12 mouse cellular contexts compared by ENCODE assay signal in genomic region chr2:32541333-32541908, GRCm38 (mm10). TPM values are rescaled to one million over a fixed set of nuclear protein-coding genes. Genes with fewer than 3 reads are reported as not detected.
A peak's percentile ranks its signal among the peaks of the same experiment; 100 is the strongest.
DNase-seq lines count a peak whose midpoint lies in the region; ATAC-seq and TF ChIP-seq lines count a peak whose summit lies in the region.
"Had no signal": no experiment of that assay in that cellular context is flagged by ENCODE, and none has a peak within 500 bp of the region (broad histone marks: within the 10 kb centered on the region; RNA-seq: fewer than 3 reads in every experiment).

No protein-coding gene starts in this region.

- no peak overlapping the region for H3K9ac ChIP-seq in intestine, embryonic 16.5 days (ENCODE audit: low read depth, low read length)
- no peak overlapping the region for H3K9ac ChIP-seq in intestine, embryonic 15.5 days
- H3K9ac ChIP-seq in forebrain, embryonic 16.5 days (replicated peaks; ENCODE audit: low read depth, low read length), result no peak overlapping the region
- H3K9ac ChIP-seq: forebrain, embryonic 12.5 days; hindbrain, embryonic 12.5 days; liver, postnatal 0 days had no signal

- ATAC-seq in intestine, embryonic 16.5 days, result no peak
- ATAC-seq in intestine, embryonic 15.5 days, result no peak
- ATAC-seq in forebrain, embryonic 16.5 days, result no peak
- ATAC-seq: liver, postnatal 0 days had no signal

- H3K4me1 ChIP-seq in intestine, embryonic 16.5 days (ENCODE audit: control insufficient read depth, insufficient read depth, low read length), result peaks cover 61% of the 10 kb centered on the region
- H3K4me1 ChIP-seq in intestine, embryonic 15.5 days (replicated peaks), result peaks cover 50% of the 10 kb centered on the region
- H3K4me1 ChIP-seq in cerebellum, adult 2 months (ENCODE audit: control insufficient read depth, insufficient read depth, low read length), result peaks cover 57% of the 10 kb centered on the region
- H3K4me1 ChIP-seq in forebrain, embryonic 16.5 days (replicated peaks; ENCODE audit: control insufficient read depth, insufficient read depth, low read length), result peaks cover 39% of the 10 kb centered on the region

- no peaks in the 10 kb centered on the region for H3K9me3 ChIP-seq in intestine, embryonic 16.5 days (ENCODE audit: control insufficient read depth, low read length)
- no peaks in the 10 kb centered on the region for H3K9me3 ChIP-seq in intestine, embryonic 15.5 days
- H3K9me3 ChIP-seq in forebrain, embryonic 16.5 days (ENCODE audit: control insufficient read depth, low read length), result no peaks in the 10 kb centered on the region
- H3K9me3 ChIP-seq: forebrain, embryonic 12.5 days; heart, embryonic 13.5 days; hindbrain, embryonic 12.5 days had no signal

- no peaks in the 10 kb centered on the region for H3K36me3 ChIP-seq in intestine, embryonic 16.5 days (ENCODE audit: control insufficient read depth, insufficient read depth, low read length)
- H3K36me3 ChIP-seq in intestine, embryonic 15.5 days, result no peaks in the 10 kb centered on the region
- no peaks in the 10 kb centered on the region for H3K36me3 ChIP-seq in forebrain, embryonic 16.5 days (ENCODE audit: control insufficient read depth, insufficient read depth)
- H3K36me3 ChIP-seq: forebrain, embryonic 12.5 days; hindbrain, embryonic 12.5 days had no signal

- H3K27ac ChIP-seq in intestine, embryonic 16.5 days (ENCODE audit: low read length), result 0 out of 2 replicates have a peak overlapping the region, but pooled peaks have one; percentile 10
- no peak overlapping the region for H3K27ac ChIP-seq in intestine, embryonic 15.5 days
- peak overlapping the region; percentile 70 for H3K27ac ChIP-seq in cerebellum, adult 2 months (ENCODE audit: insufficient read depth, low read length)
- H3K27ac ChIP-seq in forebrain, embryonic 16.5 days (ENCODE audit: low read length), result no peak overlapping the region
- H3K27ac ChIP-seq: forebrain, embryonic 12.5 days; heart, embryonic 13.5 days; hindbrain, embryonic 12.5 days had no signal

- WGBS in intestine, embryonic 16.5 days, result 92% methylated on average over 2 of the region's 2 CpGs
- 92% methylated on average over 2 of the region's 2 CpGs for WGBS in intestine, embryonic 15.5 days
- 16% methylated on average over 2 of the region's 2 CpGs for WGBS in cerebellum, adult 2 months
- WGBS in forebrain, embryonic 16.5 days, result 94% methylated on average over 2 of the region's 2 CpGs

- TF ChIP-seq CTCF in cerebellum, adult 2 months (IDR thresholded peaks at IDR 0.05; ENCODE audit: borderline replicate concordance, insufficient read depth, low read depth, low read length), result no peak

- TF ChIP-seq POLR2A in cerebellum, adult 2 months (IDR thresholded peaks at IDR 0.05; ENCODE audit: borderline replicate concordance, insufficient read depth, low read length), result no peak

- DNase-seq in CD4-positive helper T cell, adult 2 months (ENCODE audit: low read depth, low spot score), result peak; percentile 35
- peak; percentile 78 to 89 for DNase-seq in cerebellum, adult 2 months
- DNase-seq in fat pad, adult 2 months (ENCODE audit: extremely low read depth, low read depth, low spot score), result peak; percentile 86
- DNase-seq in right cerebral cortex, postnatal 25 days, result no peak
- DNase-seq: gastrocnemius, postnatal 14 days; liver, postnatal 0 days had no signal

- H3K4me2 ChIP-seq in intestine, embryonic 16.5 days (ENCODE audit: low read depth, low read length), result no peak overlapping the region
- H3K4me2 ChIP-seq in intestine, embryonic 15.5 days (replicated peaks), result no peak overlapping the region
- H3K4me2 ChIP-seq in forebrain, embryonic 16.5 days (ENCODE audit: low read length), result no peak overlapping the region
- H3K4me2 ChIP-seq: forebrain, embryonic 12.5 days; heart, embryonic 13.5 days; hindbrain, embryonic 12.5 days had no signal

- no peak overlapping the region for H3K4me3 ChIP-seq in intestine, embryonic 16.5 days (ENCODE audit: low read length)
- no peak overlapping the region for H3K4me3 ChIP-seq in intestine, embryonic 15.5 days (replicated peaks)
- no peak overlapping the region for H3K4me3 ChIP-seq in cerebellum, adult 2 months (replicated peaks; ENCODE audit: insufficient read depth, low read depth, low read length)
- H3K4me3 ChIP-seq in forebrain, embryonic 16.5 days (replicated peaks; ENCODE audit: low read length), result no peak overlapping the region
- H3K4me3 ChIP-seq: forebrain, embryonic 12.5 days; heart, embryonic 13.5 days; hindbrain, embryonic 12.5 days had no signal

- H3K27me3 ChIP-seq in intestine, embryonic 16.5 days (replicated peaks; ENCODE audit: control insufficient read depth, insufficient read depth, low read length), result no peaks in the 10 kb centered on the region
- H3K27me3 ChIP-seq in intestine, embryonic 15.5 days (replicated peaks), result no peaks in the 10 kb centered on the region
- H3K27me3 ChIP-seq in cerebellum, adult 2 months (ENCODE audit: control insufficient read depth, insufficient read depth, low read length), result no peaks in the 10 kb centered on the region
- no peaks in the 10 kb centered on the region for H3K27me3 ChIP-seq in forebrain, embryonic 16.5 days (replicated peaks; ENCODE audit: control insufficient read depth, insufficient read depth, low read length)
- H3K27me3 ChIP-seq: forebrain, embryonic 12.5 days; heart, embryonic 13.5 days; hindbrain, embryonic 12.5 days had no signal

RNA-seq across cellular contexts. Expression of gene Fam102a, which starts 6.3 kb away (rescaled TPM):
- 7.6 and 9.4 TPM in 2 replicates for polyA plus RNA-seq in intestine, embryonic 16.5 days (2015; fragmentation: Nextera tagmentation; extraction: Ambion mirVana)
- 9.7 and 9.8 TPM in 2 replicates for polyA plus RNA-seq in intestine, embryonic 15.5 days (2015; fragmentation: Nextera tagmentation; extraction: Ambion mirVana)
- polyA plus RNA-seq in cerebellum, adult 2 months (2012; rRNA removed), result 38.1 and 40.2 TPM in 2 replicates
- polyA plus RNA-seq in forebrain, embryonic 16.5 days (2015; fragmentation: Nextera tagmentation; extraction: Ambion mirVana), result 4.7 and 5.6 TPM in 2 replicates

RNA-seq across cellular contexts. Expression of gene Dpm2, which starts 29.2 kb away (rescaled TPM):
- 123 and 128 TPM in 2 replicates for polyA plus RNA-seq in intestine, embryonic 16.5 days (2015; fragmentation: Nextera tagmentation; extraction: Ambion mirVana)
- 115 and 121 TPM in 2 replicates for polyA plus RNA-seq in intestine, embryonic 15.5 days (2015; fragmentation: Nextera tagmentation; extraction: Ambion mirVana)
- 131 and 137 TPM in 2 replicates for polyA plus RNA-seq in cerebellum, adult 2 months (2012; rRNA removed)
- polyA plus RNA-seq in forebrain, embryonic 16.5 days (2015; fragmentation: Nextera tagmentation; extraction: Ambion mirVana), result 136 and 141 TPM in 2 replicates

RNA-seq across cellular contexts. Expression of gene Pip5kl1, which starts 33.2 kb away (rescaled TPM):
- polyA plus RNA-seq in intestine, embryonic 16.5 days (2015; fragmentation: Nextera tagmentation; extraction: Ambion mirVana), result 0.33 and 0.34 TPM in 2 replicates
- polyA plus RNA-seq in intestine, embryonic 15.5 days (2015; fragmentation: Nextera tagmentation; extraction: Ambion mirVana), result 0.56 and 0.69 TPM in 2 replicates
- polyA plus RNA-seq in cerebellum, adult 2 months (2012; rRNA removed), result 25.2 and 28.4 TPM in 2 replicates
- polyA plus RNA-seq in forebrain, embryonic 16.5 days (2015; fragmentation: Nextera tagmentation; extraction: Ambion mirVana), result 3.9 and 6.8 TPM in 2 replicates
- polyA plus RNA-seq: heart, embryonic 13.5 days; liver, postnatal 0 days had no signal

RNA-seq across cellular contexts. Expression of gene 9430097D07Rik, which starts 34.1 kb away (rescaled TPM):
- polyA plus RNA-seq in intestine, embryonic 16.5 days (2015; fragmentation: Nextera tagmentation; extraction: Ambion mirVana), result not detected in 2 replicates
- not detected in 2 replicates for polyA plus RNA-seq in intestine, embryonic 15.5 days (2015; fragmentation: Nextera tagmentation; extraction: Ambion mirVana)
- 0.59 and 0.60 TPM in 2 replicates for polyA plus RNA-seq in cerebellum, adult 2 months (2012; rRNA removed)
- polyA plus RNA-seq in forebrain, embryonic 16.5 days (2015; fragmentation: Nextera tagmentation; extraction: Ambion mirVana), result 0.42 and 0.60 TPM in 2 replicates
- polyA plus RNA-seq: liver, postnatal 0 days had no signal

RNA-seq across cellular contexts. Expression of gene St6galnac4, which starts 45.5 kb away (rescaled TPM):
- polyA plus RNA-seq in intestine, embryonic 16.5 days (2015; fragmentation: Nextera tagmentation; extraction: Ambion mirVana), result 14.7 and 16.5 TPM in 2 replicates
- 16.4 and 18.8 TPM in 2 replicates for polyA plus RNA-seq in intestine, embryonic 15.5 days (2015; fragmentation: Nextera tagmentation; extraction: Ambion mirVana)
- polyA plus RNA-seq in cerebellum, adult 2 months (2012; rRNA removed), result 91.4 and 101 TPM in 2 replicates
- 27.4 and 29.6 TPM in 2 replicates for polyA plus RNA-seq in forebrain, embryonic 16.5 days (2015; fragmentation: Nextera tagmentation; extraction: Ambion mirVana)

Comparison
In these comparisons a context has a peak if more than half of its experiments do, and no peak if none do; other contexts are left out.
1. H3K27ac ChIP-seq: peak in intestine, embryonic 16.5 days (single experiment) and cerebellum, adult 2 months (single experiment); none in intestine, embryonic 15.5 days (single experiment) and forebrain, embryonic 16.5 days (single experiment).